Mouse (Mus musculus) granulocyte monocyte progenitor cell, adult 5-6 weeks (primary cell): Measurements from ENCODE around the gene Unc13b. TPM values are rescaled to one million over a fixed set of nuclear protein-coding genes. Genes with fewer than 3 reads are reported as not detected.

Experiments
- ATAC-seq: replicated peaks from 2 replicates; pipeline ENCODE4 v1.8.0; 2016; ENCODE audit warnings: mild to moderate bottlenecking, moderate TSS enrichment, inconsistent platforms; ENCODE audit not compliant: poor library complexity, severe bottlenecking
- total RNA-seq, 2 experiments: library from RNA; stranded (forward) in 1 of 2; stranded (reverse) in 1 of 2; fragments of 200-712, 200-1000 nt in 1 of 2; fragments of >200 nt in 1 of 2; fragmentation: Nextera tagmentation in 1 of 2; gene quantifications; 2 replicates each; pipeline ENCODE4 v1.2.3; 2014 to 2017

Unc13b gene
- 0.13 TPM in 1 of 2 replicates, not detected in the other for total RNA-seq (2014; fragmentation: Nextera tagmentation)
- total RNA-seq (2017) = 0.52 and 0.57 TPM in 2 replicates

DNA sequence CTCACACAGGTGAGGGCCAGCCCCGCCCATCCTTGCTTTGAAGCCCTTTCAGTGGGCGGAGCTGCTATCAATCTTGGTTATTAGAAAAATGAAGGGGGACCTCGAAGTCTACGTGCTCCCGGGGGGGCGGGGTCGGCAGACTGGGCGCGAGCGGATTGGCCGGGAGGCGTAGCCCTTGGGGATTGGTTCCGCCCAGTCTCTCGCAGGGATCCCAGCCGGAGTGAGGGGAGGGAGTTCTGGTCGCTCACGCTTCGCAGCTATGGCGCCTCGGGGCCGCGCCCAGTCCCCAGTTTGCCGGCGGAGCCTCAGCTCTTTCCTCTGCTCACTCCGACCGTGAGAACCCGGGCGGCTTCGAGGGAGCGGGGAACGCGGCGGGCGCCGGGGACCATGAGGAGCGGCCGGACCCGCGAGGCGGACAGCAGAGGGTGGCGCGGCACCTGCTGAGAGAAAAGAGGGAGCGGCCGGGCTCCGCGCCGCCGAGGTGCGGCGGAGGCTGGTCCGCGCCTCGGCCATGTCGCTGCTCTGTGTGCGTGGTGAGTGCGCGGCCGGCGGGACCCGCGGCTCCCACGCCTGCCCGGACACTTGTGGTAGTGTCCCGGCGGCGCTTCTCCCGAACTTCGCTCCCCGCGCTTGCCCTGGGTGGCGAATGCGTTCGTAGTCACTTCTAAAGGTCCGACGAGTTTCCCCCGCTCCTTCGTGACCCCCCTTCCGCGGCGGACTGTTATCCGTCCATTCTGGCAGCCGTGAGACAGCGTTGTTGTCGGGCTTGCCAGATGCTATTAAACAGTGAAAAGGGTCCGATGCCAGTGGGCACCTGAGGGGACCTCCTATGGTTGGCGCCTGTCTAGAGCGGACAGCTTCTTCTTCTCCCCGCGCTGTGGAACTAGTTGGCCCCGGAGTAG, at the start of gene Unc13b:
Gene Unc13b (plus strand): TSS at position 201 of the 902 bp plus-strand sequence.
- ATAC-seq = peak; percentile 99

DNA sequence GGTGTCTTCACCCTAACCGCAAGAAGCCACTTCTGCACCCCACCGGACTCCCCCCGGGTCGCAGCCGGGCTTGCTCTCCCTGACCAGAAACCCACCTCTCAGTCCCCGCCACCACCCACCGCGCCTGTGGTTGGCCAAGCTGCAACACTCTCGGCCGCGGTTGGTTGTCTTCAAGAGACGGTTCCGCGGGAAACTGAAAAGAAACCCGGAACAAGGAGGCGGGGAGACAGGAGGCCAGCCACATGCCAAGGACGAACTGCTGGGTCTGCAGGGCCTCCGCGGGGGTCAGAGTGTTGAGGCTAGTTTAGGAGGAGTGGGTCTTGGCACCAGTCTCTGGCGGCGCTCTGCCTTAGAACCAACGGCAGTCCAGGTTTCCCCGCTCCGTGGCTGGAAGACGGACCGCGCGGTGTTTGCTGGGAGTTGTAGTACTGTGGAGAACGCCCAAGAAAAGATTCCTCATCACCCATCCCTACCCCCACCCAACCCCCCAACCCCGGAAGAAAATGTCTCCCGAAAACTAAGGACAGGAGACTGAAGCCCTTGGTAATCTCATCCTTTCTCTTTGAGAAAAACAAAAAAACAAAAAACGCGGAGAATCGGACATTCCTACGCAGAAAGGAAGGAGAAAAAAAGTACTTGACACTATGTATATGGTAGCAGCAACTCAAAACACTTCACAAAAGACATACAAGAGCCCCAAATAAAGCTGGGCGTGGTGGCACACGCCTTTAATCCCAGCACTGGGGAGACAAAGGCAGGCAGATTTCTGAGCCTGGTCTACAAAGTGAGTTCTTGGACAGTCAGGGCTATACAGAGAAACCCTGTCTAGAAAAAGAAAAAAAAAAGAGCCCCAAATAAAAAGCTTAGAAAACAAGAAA, 48.4 kb upstream of the Unc13b start, which contains the start of gene Fancg:
Gene Fancg (minus strand): TSS at position 346 of the 878 bp plus-strand sequence.
- peak; percentile 89 for ATAC-seq

- no peak for ATAC-seq
Observed at GRCm38 (mm10) chr4:43012091-43012490, 46.7 kb upstream of the Unc13b start.

GRCm38 (mm10) chr4:43018156-43018555, 40.6 kb upstream of the Unc13b start:
- ATAC-seq = no peak

DNA sequence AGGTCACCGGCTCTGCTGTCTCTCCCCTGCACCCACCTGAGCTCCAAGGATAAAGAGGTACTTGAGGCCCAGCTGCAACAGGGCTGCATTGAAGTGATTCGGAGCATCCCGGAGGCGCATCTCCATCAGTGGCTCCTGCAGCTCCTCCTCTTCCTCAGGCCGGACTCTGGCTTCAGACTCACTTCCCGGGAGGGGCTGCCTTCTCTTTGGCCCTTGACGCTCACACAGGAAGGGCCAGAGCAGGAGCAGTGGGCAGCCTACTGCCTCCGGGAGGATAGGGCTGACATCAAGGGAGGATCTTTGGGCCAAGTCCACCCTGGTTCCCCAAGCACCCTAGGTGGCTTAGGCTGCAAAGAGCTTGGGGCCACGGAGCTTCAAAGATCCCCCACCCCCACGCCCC, 39.6 kb upstream of the Unc13b start:
- ATAC-seq = no peak

- ATAC-seq = no peak
Observed at GRCm38 (mm10) chr4:43019641-43020465, 38.9 kb upstream of the Unc13b start.

- no peak for ATAC-seq
Observed at GRCm38 (mm10) chr4:43020876-43021275, 37.9 kb upstream of the Unc13b start.

GRCm38 (mm10) chr4:43021341-43021740, 37.4 kb upstream of the Unc13b start:
- no peak for ATAC-seq

GRCm38 (mm10) chr4:43024673-43025072, 34.1 kb upstream of the Unc13b start:
- ATAC-seq = no peak

GRCm38 (mm10) chr4:43025084-43025960, 33.4 kb upstream of the Unc13b start, which contains the start of gene Pigo:
TSS of gene Pigo (minus strand) at chr4:43025819.
- ATAC-seq = peak; percentile 89

DNA sequence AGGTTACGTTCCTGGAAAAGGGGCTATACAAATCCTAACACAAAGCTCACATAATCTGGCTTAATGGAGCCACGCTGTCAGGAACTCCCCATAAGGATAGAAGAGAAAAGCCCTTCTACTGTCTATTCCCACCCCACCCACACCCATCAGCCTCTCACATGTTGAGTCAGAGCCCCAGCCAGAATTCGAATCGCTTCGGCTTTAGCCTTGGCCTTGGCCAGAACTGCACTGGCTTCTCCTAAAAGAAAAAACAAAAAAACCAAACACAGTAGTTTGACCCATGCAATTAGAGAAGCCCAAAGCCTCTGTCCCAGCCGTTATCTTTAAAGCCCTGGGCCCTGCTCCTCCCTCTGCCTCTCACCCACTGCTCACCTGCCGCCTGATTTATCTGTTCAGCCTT, 29.6 kb upstream of the Unc13b start:
- no peak for ATAC-seq

GRCm38 (mm10) chr4:43029749-43030148, 29.0 kb upstream of the Unc13b start:
- ATAC-seq = no peak

- ATAC-seq = no peak
Observed at GRCm38 (mm10) chr4:43030352-43030751, 28.4 kb upstream of the Unc13b start.

GRCm38 (mm10) chr4:43030780-43031230, 27.9 kb upstream of the Unc13b start:
- ATAC-seq = peak; percentile 50

- ATAC-seq = peak; percentile 95
Observed at GRCm38 (mm10) chr4:43031237-43031995, 27.3 kb upstream of the Unc13b start, which contains the start of gene Stoml2. TSS of gene Stoml2 (minus strand) at chr4:43031710.

GRCm38 (mm10) chr4:43032501-43032900, 26.3 kb upstream of the Unc13b start:
- no peak for ATAC-seq

- no peak for ATAC-seq
Observed at GRCm38 (mm10) chr4:43033481-43033880, 25.3 kb upstream of the Unc13b start.

DNA sequence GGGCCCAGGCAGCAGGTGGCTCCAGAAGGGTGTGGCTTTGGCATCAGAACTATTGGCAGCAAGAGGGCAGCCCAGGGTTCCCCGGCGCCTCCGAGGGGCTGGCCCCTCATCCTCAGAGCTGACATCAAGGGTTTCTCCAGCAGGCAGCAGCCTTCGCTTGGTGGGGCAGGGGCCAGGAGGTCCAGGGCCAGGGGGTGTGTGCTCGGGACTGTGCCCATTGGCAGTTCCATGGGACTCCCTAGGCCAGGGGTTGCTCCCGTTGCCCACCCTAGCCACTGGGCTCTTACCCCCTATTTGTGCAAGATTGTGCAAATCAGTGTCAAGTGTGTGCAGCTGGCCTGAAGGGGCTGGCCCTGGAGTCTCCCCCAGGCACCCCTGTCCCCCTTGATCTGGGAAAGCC, 22.9 kb upstream of the Unc13b start:
- ATAC-seq = no peak
